Mouse (Mus musculus) bone marrow macrophage, adult 2 months (primary cell): ENCODE results near the gene Prr12.

Experiments used
- CTCF ChIP-seq: IDR thresholded peaks from 2 replicates; pipeline ENCODE4 v1.5.1; 2012; ENCODE audit warnings: low read depth, mild to moderate bottlenecking, low read length, moderate library complexity
- POLR2A ChIP-seq: IDR thresholded peaks from 2 replicates; pipeline ENCODE4 v1.6.1; 2012; ENCODE audit warnings: mild to moderate bottlenecking, low read depth, low read length, borderline replicate concordance

- TF ChIP-seq CTCF (no peak), POLR2A (no peak)
Measured at GRCm38 (mm10) chr7:45020225-45020624, 32.5 kb downstream of the Prr12 start.
